Mouse (Mus musculus): Measurements from ENCODE around the gene Zfp280d. TPM values are rescaled to one million over a fixed set of nuclear protein-coding genes. Genes with fewer than 3 reads are reported as not detected.

The Zfp280d gene
- total RNA-seq, 2 experiments from 2014 or later: 29.4 to 34.2 TPM

DNA sequence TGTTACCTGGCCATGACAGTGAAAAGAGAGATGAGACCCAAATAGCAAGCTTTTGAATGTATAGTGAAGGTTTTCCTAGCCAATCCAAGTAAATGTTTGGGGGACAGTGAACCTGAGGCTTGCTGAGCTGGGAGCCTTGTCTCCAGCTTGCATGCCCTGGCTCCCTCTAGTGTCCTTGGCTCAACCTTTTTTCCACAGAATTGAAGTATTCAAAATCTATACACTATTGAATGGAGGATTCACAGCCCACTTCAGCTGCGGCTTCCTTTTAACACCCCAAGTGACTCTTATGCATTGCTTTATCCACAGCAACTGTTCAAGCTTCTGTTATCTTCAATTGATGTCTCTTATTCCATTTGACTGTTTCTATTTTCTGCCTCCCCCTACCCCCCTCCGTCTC is 137.1 kb downstream of the Zfp280d start:
- intact Hi-C loops (cut with DNase I): no loop called here
- no peak for DNase-seq

Other genes with a start within 250 kb of the Zfp280d start
- gene Tcf12, start 163.0 kb upstream of the Zfp280d start, total RNA-seq (2021): 10 to 100 TPM; 69.6 to 70.4 TPM
- under 1 TPM; 0.72 to 0.87 TPM for gene Mns1, start 163.2 kb downstream of the Zfp280d start, total RNA-seq (2021)
- gene Tex9, start 217.4 kb downstream of the Zfp280d start, total RNA-seq (2021): 1 to 10 TPM; 4.2 to 4.7 TPM